ENCODE assay signal across 9 mouse cellular contexts in genomic region chr4:74222360-74222759, GRCm38 (mm10). TPM values are rescaled to one million over a fixed set of nuclear protein-coding genes. Genes with fewer than 3 reads are reported as not detected.
DNase-seq lines count a peak whose midpoint lies in the region; TF ChIP-seq lines count a peak whose summit lies in the region.
"Had no signal": no experiment of that assay in that cellular context is flagged by ENCODE, and none has a peak within 500 bp of the region (broad histone marks: within the 10 kb centered on the region; RNA-seq: fewer than 3 reads in every experiment).

No protein-coding gene starts in this region.

- no peak overlapping the region for H3K4me2 ChIP-seq in CH12.LX (ENCODE audit: insufficient read depth, low read depth, poor library complexity, severe bottlenecking)

- no peaks in the 10 kb centered on the region for H3K79me2 ChIP-seq in CH12.LX (replicated peaks; ENCODE audit: control insufficient read depth, extremely low read depth, insufficient read depth, poor library complexity, severe bottlenecking)

- no peaks in the 10 kb centered on the region for H3K27me3 ChIP-seq in CH12.LX (replicated peaks)
- no peaks in the 10 kb centered on the region for H3K27me3 ChIP-seq in heart, embryonic 10.5 days (ENCODE audit: insufficient read depth, poor library complexity, severe bottlenecking)

- no peak overlapping the region for H3K4me3 ChIP-seq in CH12.LX (replicated peaks in 1 of 3; ENCODE audit: low read depth in 2 of 3, low read length in 2 of 3, poor library complexity in 1 of 3)
- H3K4me3 ChIP-seq in heart, embryonic 10.5 days = no peak overlapping the region

- TF ChIP-seq CTCF in CH12.LX (conservative IDR thresholded peaks at IDR 0.05 in 1 of 2, IDR thresholded peaks at IDR 0.05 in 1 of 2; ENCODE audit: low read depth in 2 of 2, low read length in 2 of 2) = peak; percentile 57 to 62

- peak; percentile 4 to 36 for DNase-seq in kidney, postnatal 36 days
- no peak for DNase-seq in kidney, adult 11 months
- DNase-seq in CH12.LX (ENCODE audit: extremely low read depth) (peak; percentile 45), NIH3T3 (ENCODE audit: low read depth) (peak; percentile 73)
- peak; percentile 43 for DNase-seq in induced T-regulatory cell, adult 2 months (ENCODE audit: low read depth)
- DNase-seq in spleen, postnatal 4 days (ENCODE audit: low spot score in 2 of 2) = no peak
- DNase-seq in heart, embryonic 10.5 days (ENCODE audit: low spot score) = no peak
- no peak for DNase-seq in left cerebral cortex, adult 9 months (ENCODE audit: low spot score in 2 of 2)

- no peaks in the 10 kb centered on the region for H3K9me3 ChIP-seq in CH12.LX (replicated peaks; ENCODE audit: low read length)
- no peaks in the 10 kb centered on the region for H3K9me3 ChIP-seq in heart, embryonic 10.5 days

- H3K27ac ChIP-seq in CH12.LX (ENCODE audit: insufficient read depth, low read depth) = no peak overlapping the region
- no peak overlapping the region for H3K27ac ChIP-seq in heart, embryonic 10.5 days
- H3K27ac ChIP-seq: macrophage had no signal

- H3K4me1 ChIP-seq in CH12.LX (ENCODE audit: control insufficient read depth in 1 of 2, insufficient read depth in 2 of 2) = peaks cover 0 to 3% of the 10 kb centered on the region in 2 experiments; a peak in 1 of 4 replicates
- H3K4me1 ChIP-seq in heart, embryonic 10.5 days = no peaks in the 10 kb centered on the region

- dilution Hi-C loops in CH12.LX (cut with MboI; ENCODE audit: extremely low pct_ligation_motif_present, extremely low pct_unique_long_range_greater_than_20kb, low sequenced_read_pairs) = no loop called here

- no peak for TF ChIP-seq EP300 in CH12.LX (IDR thresholded peaks at IDR 0.05; ENCODE audit: low read length)

- no peak overlapping the region for H3K9ac ChIP-seq in CH12.LX (ENCODE audit: insufficient read depth, low read depth)

- peak; percentile 37 for TF ChIP-seq RAD21 in CH12.LX (IDR thresholded peaks at IDR 0.05; ENCODE audit: low read depth, low read length)

- 33% methylated on average over 3 of the region's 3 CpGs for WGBS in heart, embryonic 10.5 days

- H3K36me3 ChIP-seq in CH12.LX (replicated peaks in 1 of 2; ENCODE audit: control insufficient read depth in 1 of 2, insufficient read depth in 1 of 2, low read length in 1 of 2) = no peaks in the 10 kb centered on the region
- no peaks in the 10 kb centered on the region for H3K36me3 ChIP-seq in heart, embryonic 10.5 days

- TF ChIP-seq POLR2A in CH12.LX (IDR thresholded peaks at IDR 0.05; ENCODE audit: low read depth, low read length) = no peak

- in situ Hi-C loops in CH12.LX (cut with MboI; ENCODE audit: low pct_ligation_motif_present, low pct_unique_long_range_greater_than_20kb, low sequenced_read_pairs) = no loop called here

TF ChIP-seq in CH12.LX, 34 proteins besides CTCF, POLR2A, EP300 and RAD21:
- TF ChIP-seq ZMIZ1 (IDR thresholded peaks at IDR 0.05; ENCODE audit: low read depth, low read length) (no peak), JUND (conservative IDR thresholded peaks at IDR 0.05; ENCODE audit: low read depth, low read length) (no peak), ZKSCAN1 (IDR thresholded peaks at IDR 0.05; ENCODE audit: borderline replicate concordance, low read depth, low read length) (no peak), MYC (IDR thresholded peaks at IDR 0.05; ENCODE audit: low read depth, low read length) (no peak), CHD2 (IDR thresholded peaks at IDR 0.05; ENCODE audit: low read length) (no peak), BHLHE40 (IDR thresholded peaks at IDR 0.05; ENCODE audit: low read depth, low read length) (no peak), ZNF384 (IDR thresholded peaks at IDR 0.05; ENCODE audit: low read depth, low read length) (peak; percentile 88), TCF12 (IDR thresholded peaks at IDR 0.05; ENCODE audit: low read depth, low read length) (no peak), SIN3A (IDR thresholded peaks at IDR 0.05; ENCODE audit: low read length) (no peak), HCFC1 (IDR thresholded peaks at IDR 0.05; ENCODE audit: low read depth, low read length) (no peak), RCOR1 (conservative IDR thresholded peaks at IDR 0.05; ENCODE audit: low read depth, low read length) (no peak), MEF2A (IDR thresholded peaks at IDR 0.05; ENCODE audit: borderline replicate concordance, low read depth, low read length) (no peak), SMC3 (IDR thresholded peaks at IDR 0.05; ENCODE audit: low read depth, low read length) (peak; percentile 35), UBTF (IDR thresholded peaks at IDR 0.05; ENCODE audit: low read depth, low read length) (no peak)

RNA-seq across cellular contexts. Expression of gene Kdm4c, which starts 19.9 kb away (rescaled TPM):
- total RNA-seq in CH12.LX (2012; rRNA removed) (10.0 and 12.2 TPM in 2 replicates), CH12.LX (2014; rRNA removed) (13.9 and 14.4 TPM in 2 replicates)
- polyA plus RNA-seq in CH12.LX (2012; ENCODE audit: insufficient read length, low read depth) = 8.1 and 8.4 TPM in 2 replicates
- 7.9 and 10.9 TPM in 2 replicates for polyA plus RNA-seq in heart, embryonic 10.5 days (2016; fragmentation: Nextera tagmentation; extraction: Ambion mirVana)

Comparison
In these comparisons a context has a peak if more than half of its experiments do, and no peak if none do; other contexts are left out.
1. DNase-seq: peak in kidney, postnatal 36 days (2 of 2), CH12.LX (single experiment), NIH3T3 (single experiment) and induced T-regulatory cell, adult 2 months (single experiment); none in kidney, adult 11 months (single experiment), spleen, postnatal 4 days (0 of 2), heart, embryonic 10.5 days (single experiment) and left cerebral cortex, adult 9 months (0 of 2).